27 mouse cellular contexts compared by ENCODE assay signal in genomic region chr8:29807274-29807673, GRCm38 (mm10).
A peak's percentile ranks its signal among the peaks of the same experiment; 100 is the strongest.
DNase-seq lines count a peak whose midpoint lies in the region; ATAC-seq and TF ChIP-seq lines count a peak whose summit lies in the region.
"Had no signal": no experiment of that assay in that cellular context is flagged by ENCODE, and none has a peak within 500 bp of the region (broad histone marks: within the 10 kb centered on the region; RNA-seq: fewer than 3 reads in every experiment).

No protein-coding gene starts in this region.

- H3K9ac ChIP-seq in forebrain, postnatal 0 days = no peak overlapping the region
- H3K9ac ChIP-seq in midbrain, embryonic 14.5 days (replicated peaks; ENCODE audit: low read length) = no peak overlapping the region
- H3K9ac ChIP-seq in midbrain, embryonic 16.5 days (ENCODE audit: low read depth, low read length) = no peak overlapping the region
- H3K9ac ChIP-seq: embryonic facial prominence, embryonic 13.5 days; forebrain, embryonic 12.5 days; heart, embryonic 13.5 days; hindbrain, embryonic 12.5 days; hindbrain, embryonic 15.5 days; intestine, embryonic 15.5 days had no signal

- no peak for TF ChIP-seq CTCF in forebrain, postnatal 0 days (IDR thresholded peaks at IDR 0.05; ENCODE audit: low read depth)
- no peak for TF ChIP-seq CTCF in brain, embryonic 14.5 days (IDR thresholded peaks at IDR 0.05; ENCODE audit: borderline replicate concordance, extremely low read depth, insufficient read depth, insufficient read length)

- H3K36me3 ChIP-seq in forebrain, postnatal 0 days (ENCODE audit: insufficient read depth) = no peaks in the 10 kb centered on the region
- H3K36me3 ChIP-seq in forebrain, embryonic 10.5 days (replicated peaks) = no peaks in the 10 kb centered on the region
- no peaks in the 10 kb centered on the region for H3K36me3 ChIP-seq in midbrain, embryonic 14.5 days (ENCODE audit: control insufficient read depth, insufficient read depth, low read length)
- H3K36me3 ChIP-seq in midbrain, embryonic 10.5 days = no peaks in the 10 kb centered on the region
- H3K36me3 ChIP-seq in midbrain, embryonic 16.5 days (ENCODE audit: control insufficient read depth, insufficient read depth, low read length) = no peaks in the 10 kb centered on the region
- H3K36me3 ChIP-seq: embryonic facial prominence, embryonic 10.5 days; embryonic facial prominence, embryonic 13.5 days; forebrain, embryonic 12.5 days; heart, embryonic 10.5 days; heart, embryonic 13.5 days; hindbrain, embryonic 12.5 days; hindbrain, embryonic 15.5 days; intestine, embryonic 15.5 days had no signal

- WGBS in forebrain, postnatal 0 days = 43% methylated on average over 5 of the region's 5 CpGs
- WGBS in forebrain, embryonic 10.5 days = 94% methylated on average over 5 of the region's 5 CpGs
- 49% methylated on average over 5 of the region's 5 CpGs for WGBS in midbrain, embryonic 14.5 days
- WGBS in midbrain, embryonic 10.5 days = 89% methylated on average over 5 of the region's 5 CpGs
- WGBS in midbrain, embryonic 16.5 days = 42% methylated on average over 5 of the region's 5 CpGs

- no peaks in the 10 kb centered on the region for H3K4me1 ChIP-seq in forebrain, postnatal 0 days (ENCODE audit: insufficient read depth)
- no peaks in the 10 kb centered on the region for H3K4me1 ChIP-seq in forebrain, embryonic 10.5 days
- H3K4me1 ChIP-seq in midbrain, embryonic 14.5 days (ENCODE audit: control insufficient read depth, insufficient read depth, low read length) = no peaks in the 10 kb centered on the region; the same call in 1 of the 2 replicates
- no peaks in the 10 kb centered on the region for H3K4me1 ChIP-seq in midbrain, embryonic 10.5 days
- H3K4me1 ChIP-seq in midbrain, embryonic 16.5 days (ENCODE audit: control insufficient read depth, insufficient read depth, low read length) = peaks cover 3% of the 10 kb centered on the region; the same call in 1 of the 2 replicates
- H3K4me1 ChIP-seq: embryonic facial prominence, embryonic 10.5 days; embryonic facial prominence, embryonic 13.5 days; forebrain, embryonic 12.5 days; heart, embryonic 10.5 days; heart, embryonic 13.5 days; hindbrain, embryonic 12.5 days; hindbrain, embryonic 15.5 days; intestine, embryonic 15.5 days had no signal

- H3K4me3 ChIP-seq in forebrain, postnatal 0 days (ENCODE audit: low read depth, low read length) = no peak overlapping the region
- H3K4me3 ChIP-seq in forebrain, embryonic 10.5 days = no peak overlapping the region
- H3K4me3 ChIP-seq in midbrain, embryonic 14.5 days (replicated peaks; ENCODE audit: low read depth, low read length) = no peak overlapping the region
- no peak overlapping the region for H3K4me3 ChIP-seq in midbrain, embryonic 10.5 days
- no peak overlapping the region for H3K4me3 ChIP-seq in midbrain, embryonic 16.5 days (ENCODE audit: low read depth, low read length)
- H3K4me3 ChIP-seq: embryonic facial prominence, embryonic 10.5 days; embryonic facial prominence, embryonic 13.5 days; forebrain, embryonic 12.5 days; heart, adult 2 months; heart, embryonic 10.5 days; heart, embryonic 13.5 days; hindbrain, embryonic 12.5 days; hindbrain, embryonic 15.5 days; intestine, embryonic 15.5 days had no signal

- H3K9me3 ChIP-seq in forebrain, postnatal 0 days (ENCODE audit: low read length) = 0 out of 2 replicates have a peak, but pooled peaks cover 4% of the 10 kb centered on the region
- no peaks in the 10 kb centered on the region for H3K9me3 ChIP-seq in forebrain, embryonic 10.5 days
- no peaks in the 10 kb centered on the region for H3K9me3 ChIP-seq in midbrain, embryonic 14.5 days (ENCODE audit: control insufficient read depth, low read length)
- H3K9me3 ChIP-seq in midbrain, embryonic 10.5 days (replicated peaks) = no peaks in the 10 kb centered on the region
- H3K9me3 ChIP-seq in midbrain, embryonic 16.5 days (replicated peaks; ENCODE audit: control insufficient read depth, low read length, poor library complexity, severe bottlenecking) = no peaks in the 10 kb centered on the region
- H3K9me3 ChIP-seq: embryonic facial prominence, embryonic 10.5 days; embryonic facial prominence, embryonic 13.5 days; heart, embryonic 10.5 days; heart, embryonic 13.5 days; hindbrain, embryonic 12.5 days; hindbrain, embryonic 15.5 days; intestine, embryonic 15.5 days had no signal

- no peak overlapping the region for H3K4me2 ChIP-seq in forebrain, postnatal 0 days (ENCODE audit: low read depth)
- H3K4me2 ChIP-seq in midbrain, embryonic 14.5 days (ENCODE audit: low read length) = no peak overlapping the region
- H3K4me2 ChIP-seq in midbrain, embryonic 16.5 days (ENCODE audit: low read length) = no peak overlapping the region
- H3K4me2 ChIP-seq: embryonic facial prominence, embryonic 13.5 days; forebrain, embryonic 12.5 days; heart, embryonic 13.5 days; hindbrain, embryonic 12.5 days; hindbrain, embryonic 15.5 days; intestine, embryonic 15.5 days had no signal

- TF ChIP-seq POLR2A in brain, embryonic 14.5 days (IDR thresholded peaks at IDR 0.05; ENCODE audit: borderline replicate concordance, extremely low read depth, insufficient read depth, insufficient read length, poor library complexity, severe bottlenecking) = no peak

- no peaks in the 10 kb centered on the region for H3K27me3 ChIP-seq in forebrain, postnatal 0 days (ENCODE audit: insufficient read depth, low read length)
- H3K27me3 ChIP-seq in forebrain, embryonic 10.5 days (ENCODE audit: poor library complexity, severe bottlenecking) = no peaks in the 10 kb centered on the region
- no peaks in the 10 kb centered on the region for H3K27me3 ChIP-seq in midbrain, embryonic 14.5 days (ENCODE audit: control insufficient read depth, insufficient read depth, low read length)
- H3K27me3 ChIP-seq in midbrain, embryonic 10.5 days (ENCODE audit: low read depth, poor library complexity, severe bottlenecking) = no peaks in the 10 kb centered on the region
- no peaks in the 10 kb centered on the region for H3K27me3 ChIP-seq in midbrain, embryonic 16.5 days (ENCODE audit: control insufficient read depth, insufficient read depth, low read depth, low read length)
- H3K27me3 ChIP-seq: embryonic facial prominence, embryonic 13.5 days; forebrain, embryonic 12.5 days; heart, embryonic 13.5 days; hindbrain, embryonic 12.5 days; hindbrain, embryonic 15.5 days; intestine, embryonic 15.5 days had no signal

- no peak for ATAC-seq in forebrain, postnatal 0 days
- no peak for ATAC-seq in midbrain, embryonic 14.5 days (ENCODE audit: low FRiP score, low TSS enrichment)
- peak; percentile 39; the same call in 1 of the 2 replicates for ATAC-seq in midbrain, embryonic 16.5 days
- ATAC-seq: CD4-positive, CD25-positive, alpha-beta regulatory T cell, adult 4 months; intestine, embryonic 15.5 days had no signal

- no peak overlapping the region for H3K27ac ChIP-seq in forebrain, postnatal 0 days (ENCODE audit: low read depth, low read length)
- H3K27ac ChIP-seq in forebrain, embryonic 10.5 days = no peak overlapping the region
- H3K27ac ChIP-seq in midbrain, embryonic 14.5 days (replicated peaks; ENCODE audit: low read depth, low read length) = 0 out of 2 replicates have a peak overlapping the region, but pooled peaks have one; percentile 41
- H3K27ac ChIP-seq in midbrain, embryonic 10.5 days (replicated peaks) = no peak overlapping the region
- H3K27ac ChIP-seq in midbrain, embryonic 16.5 days (ENCODE audit: low read length) = no peak overlapping the region
- H3K27ac ChIP-seq: embryonic facial prominence, embryonic 10.5 days; embryonic facial prominence, embryonic 13.5 days; forebrain, embryonic 12.5 days; heart, adult 2 months; heart, embryonic 10.5 days; heart, embryonic 13.5 days; hindbrain, embryonic 12.5 days; hindbrain, embryonic 15.5 days; intestine, embryonic 15.5 days had no signal

- DNase-seq in forebrain, postnatal 0 days = peak; percentile 16
- DNase-seq in forebrain, embryonic 10.5 days (ENCODE audit: extremely low spot score, low spot score) = no peak
- DNase-seq in midbrain, embryonic 14.5 days = peak; percentile 54
- no peak for DNase-seq in midbrain, embryonic 10.5 days (ENCODE audit: low spot score)
- DNase-seq in brain, embryonic 14.5 days (ENCODE audit: low read depth) = peak; percentile 63
- DNase-seq: adrenal gland, adult 2 months; adrenal gland, postnatal 14 days; cerebellum, adult 11-12 months; cerebellum, adult 8-10 months; cerebellum, postnatal 10 days; cerebellum, postnatal 36 days; embryo, embryonic 11 days; gastrocnemius, postnatal 10 days; gastrocnemius, postnatal 36 days; heart, adult 2 months; heart, postnatal 14 days; heart, postnatal 4 days had no signal

Comparison
In these comparisons a context has a peak if more than half of its experiments do, and no peak if none do; other contexts are left out.
1. DNase-seq: peak in forebrain, postnatal 0 days (single experiment), midbrain, embryonic 14.5 days (single experiment) and brain, embryonic 14.5 days (single experiment); none in forebrain, embryonic 10.5 days (single experiment) and midbrain, embryonic 10.5 days (single experiment).